Mouse (Mus musculus): ENCODE measurements at regions not wholly inside any gene's neighbourhood (a gene's known extent, or its start where the extent isn't known, plus 50 kb on each side); places are given as distances from the start of the nearest gene placed in this dataset.

DNA sequence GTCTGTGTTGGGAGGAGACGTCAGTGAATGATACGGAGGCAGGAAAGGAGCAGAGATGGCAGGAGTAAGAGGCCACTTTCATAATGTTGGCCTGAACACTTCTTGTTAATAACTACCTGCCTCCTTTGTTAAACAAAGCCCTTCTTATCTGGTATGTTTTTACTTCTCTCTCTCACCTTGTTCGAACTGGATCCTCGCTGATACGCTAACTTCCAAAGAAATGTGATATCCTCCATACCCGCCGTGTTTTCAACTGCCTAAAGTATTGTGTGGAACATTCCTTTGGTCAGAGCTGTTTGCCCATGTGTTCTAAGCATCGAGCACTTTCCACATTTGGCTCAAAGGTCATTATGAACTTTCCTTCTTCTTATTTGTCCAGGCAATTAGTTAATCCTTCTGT lies 887.8 kb upstream of the Lrrc6 start:
- no peak overlapping the region for H3K4me2 ChIP-seq
- WGBS = 73% methylated on average over 8 of the region's 8 CpGs

DNA sequence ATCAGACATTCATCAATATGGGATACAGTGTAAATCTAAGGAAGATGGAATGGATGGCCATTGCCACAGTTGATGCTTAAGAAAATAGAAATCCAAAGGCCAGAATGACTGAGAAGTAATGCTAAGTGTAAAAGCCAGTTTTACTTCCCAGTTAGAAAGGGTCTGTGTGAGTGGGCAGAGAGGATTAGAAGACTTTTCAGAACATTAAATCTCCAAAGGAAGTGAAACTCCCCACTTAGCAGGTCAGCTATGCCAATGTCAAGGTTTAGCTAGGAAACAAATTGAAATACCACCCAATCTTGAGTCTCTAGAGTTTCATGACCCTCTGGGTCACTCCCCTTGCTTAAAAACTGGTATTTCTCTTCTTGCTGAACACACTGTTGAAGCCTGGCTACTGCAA lies 886.2 kb upstream of the Lrrc6 start:
- no peak overlapping the region for H3K4me3 ChIP-seq
- no peaks in the 10 kb centered on the region for H3K36me3 ChIP-seq
- no peak overlapping the region for H3K27ac ChIP-seq (ENCODE audit: poor library complexity, severe bottlenecking)
- no peak overlapping the region for H3K4me2 ChIP-seq
- no peak overlapping the region for H3K9ac ChIP-seq
- ATAC-seq (ENCODE audit: insufficient number of reproducible peaks, low FRiP score) = no peak
- no peaks in the 10 kb centered on the region for H3K9me3 ChIP-seq (replicated peaks)
- no peaks in the 10 kb centered on the region for H3K4me1 ChIP-seq (replicated peaks)
- no peaks in the 10 kb centered on the region for H3K27me3 ChIP-seq (replicated peaks)

More for the DNA sequence above, 887.8 kb upstream of the Lrrc6 start:
- Histone ChIP-seq H3K4me1 (replicated peaks) (no peaks in the 10 kb centered on the region), H3K9ac (no peak overlapping the region), H3K27ac (ENCODE audit: poor library complexity, severe bottlenecking) (no peak overlapping the region), H3K4me3 (no peak overlapping the region), H3K9me3 (replicated peaks) (no peaks in the 10 kb centered on the region), H3K36me3 (no peaks in the 10 kb centered on the region), H3K27me3 (replicated peaks) (no peaks in the 10 kb centered on the region)
- ATAC-seq (ENCODE audit: insufficient number of reproducible peaks, low FRiP score) = no peak

DNA sequence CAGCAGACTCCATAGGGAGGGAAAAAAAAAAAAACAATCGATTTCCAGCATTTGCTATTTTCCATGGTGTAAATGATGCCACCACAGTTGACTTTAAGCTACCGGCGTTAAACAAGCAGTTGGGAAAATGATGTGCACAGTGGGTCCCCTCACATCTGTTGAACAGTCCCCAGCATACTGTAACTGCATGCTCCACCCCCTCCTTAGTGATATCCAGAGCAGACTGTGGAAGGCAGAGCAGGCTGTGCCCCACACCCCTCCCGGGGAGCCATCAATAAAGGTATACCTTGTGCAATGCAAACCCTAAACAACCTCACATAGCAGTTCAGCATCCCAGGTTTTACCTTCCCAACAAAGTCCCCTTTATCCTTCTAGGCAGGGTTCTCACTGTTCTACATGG lies 872.9 kb upstream of the Lrrc6 start:
- no peaks in the 10 kb centered on the region; the same call in 1 of the 2 replicates for H3K9me3 ChIP-seq (replicated peaks)
- 84% methylated on average over 4 of the region's 4 CpGs for WGBS
- no peak overlapping the region for H3K27ac ChIP-seq (ENCODE audit: poor library complexity, severe bottlenecking)
- H3K4me3 ChIP-seq = no peak overlapping the region
- no peaks in the 10 kb centered on the region for H3K27me3 ChIP-seq (replicated peaks)
- ATAC-seq (ENCODE audit: insufficient number of reproducible peaks, low FRiP score) = no peak
- no peaks in the 10 kb centered on the region for H3K4me1 ChIP-seq (replicated peaks)
- no peak overlapping the region for H3K4me2 ChIP-seq
- H3K36me3 ChIP-seq = no peaks in the 10 kb centered on the region
- no peak overlapping the region for H3K9ac ChIP-seq

DNA sequence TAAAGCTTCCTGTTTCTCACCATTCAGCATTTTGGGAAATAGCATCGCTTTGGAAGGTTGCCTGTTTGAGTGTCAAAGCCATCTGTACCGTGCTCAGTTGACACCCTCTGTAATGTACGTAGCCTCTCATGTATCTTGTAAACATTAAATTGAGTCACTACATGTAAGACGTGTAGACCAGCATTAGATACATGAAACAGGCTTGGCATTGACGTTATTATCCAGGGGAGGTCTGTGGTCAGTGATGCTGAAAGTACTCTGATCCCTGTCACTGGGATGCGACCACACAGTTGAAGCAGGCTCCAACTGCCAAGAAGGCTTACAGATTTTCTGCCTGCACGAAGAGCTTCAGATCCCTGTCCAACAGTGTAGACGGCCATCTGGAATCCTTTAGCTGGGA lies 872.3 kb upstream of the Lrrc6 start:
- H3K4me2 ChIP-seq = no peak overlapping the region
- no peak overlapping the region for H3K27ac ChIP-seq (ENCODE audit: poor library complexity, severe bottlenecking)
- no peaks in the 10 kb centered on the region for H3K4me1 ChIP-seq (replicated peaks)
- no peak overlapping the region for H3K9ac ChIP-seq
- H3K4me3 ChIP-seq = no peak overlapping the region
- no peaks in the 10 kb centered on the region for H3K36me3 ChIP-seq
- WGBS = 70% methylated on average over 8 of the region's 8 CpGs
- no peaks in the 10 kb centered on the region; the same call in 1 of the 2 replicates for H3K9me3 ChIP-seq (replicated peaks)
- no peak for ATAC-seq (ENCODE audit: insufficient number of reproducible peaks, low FRiP score)
- no peaks in the 10 kb centered on the region for H3K27me3 ChIP-seq (replicated peaks)

DNA sequence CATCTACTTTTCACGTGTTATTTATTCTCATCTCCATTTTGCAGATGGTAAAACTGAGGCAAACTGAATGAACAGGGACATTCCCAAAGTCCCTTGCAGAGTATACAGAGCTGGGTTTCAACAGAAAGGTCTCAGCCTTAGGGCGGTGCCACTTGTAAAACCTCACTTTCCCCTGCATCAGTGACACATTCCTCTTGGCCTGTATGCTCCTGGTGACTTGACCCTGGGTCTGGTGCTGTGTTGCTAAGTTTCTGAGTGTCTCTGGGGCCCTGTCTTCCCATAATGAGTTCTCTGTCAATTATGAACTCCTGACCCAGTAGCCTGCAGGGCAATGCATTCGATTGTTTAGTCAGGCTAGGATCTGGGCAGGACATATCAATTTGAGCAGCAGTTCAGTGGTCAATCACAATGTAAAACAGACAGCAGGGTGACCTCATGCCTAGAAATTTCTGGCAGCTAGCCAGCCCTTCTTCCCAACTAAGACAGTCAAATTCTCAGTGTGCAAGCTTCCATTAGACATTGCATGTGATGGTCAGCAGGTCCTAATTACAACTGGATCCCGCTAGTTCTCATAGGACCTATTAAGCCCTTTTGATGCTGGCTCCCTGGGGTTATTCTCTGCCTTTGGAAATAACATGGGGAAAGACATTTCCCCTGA lies 863.5 kb upstream of the Lrrc6 start:
- Histone ChIP-seq H3K4me1 (replicated peaks) (peaks cover 19% of the 10 kb centered on the region), H3K27me3 (replicated peaks) (no peaks in the 10 kb centered on the region), H3K36me3 (no peaks in the 10 kb centered on the region), H3K27ac (ENCODE audit: poor library complexity, severe bottlenecking) (no peak overlapping the region), H3K4me2 (no peak overlapping the region), H3K4me3 (no peak overlapping the region), H3K9ac (no peak overlapping the region), H3K9me3 (replicated peaks) (no peaks in the 10 kb centered on the region; the same call in 1 of the 2 replicates)
- ATAC-seq (ENCODE audit: insufficient number of reproducible peaks, low FRiP score) = no peak
- WGBS = 61% methylated on average over 4 of the region's 4 CpGs

DNA sequence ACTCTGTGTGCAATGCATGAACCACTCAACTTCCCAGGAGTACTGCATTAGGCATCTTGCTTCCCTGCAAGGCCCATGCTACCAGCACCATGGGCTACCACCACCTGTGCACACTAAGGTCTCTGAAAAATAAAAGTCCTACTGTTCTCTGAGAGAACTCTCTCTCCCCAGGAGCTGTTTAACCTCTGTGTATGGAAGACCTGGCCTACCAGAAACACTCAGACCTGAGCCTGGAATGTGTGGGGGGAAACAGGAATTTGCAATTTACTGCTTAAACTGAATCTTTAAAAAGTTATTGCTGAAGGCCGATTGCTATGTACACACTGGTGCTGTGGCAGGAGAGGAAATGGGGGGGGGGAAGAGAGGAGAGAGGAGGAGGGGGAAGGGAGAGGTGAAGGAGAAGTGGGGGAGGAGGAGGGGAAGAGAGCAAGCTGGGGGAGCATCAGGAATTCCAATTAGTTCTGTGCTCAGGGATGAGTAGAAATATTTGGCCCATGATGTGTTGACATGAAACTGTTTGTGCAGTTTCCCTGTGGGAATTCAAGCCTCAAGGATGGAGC lies 860.4 kb upstream of the Lrrc6 start:
- no peaks in the 10 kb centered on the region for H3K27me3 ChIP-seq (replicated peaks)
- no peak; the same call in 1 of the 2 replicates for ATAC-seq (ENCODE audit: insufficient number of reproducible peaks, low FRiP score)
- no peaks in the 10 kb centered on the region for H3K36me3 ChIP-seq
- no peaks in the 10 kb centered on the region; the same call in 1 of the 2 replicates for H3K9me3 ChIP-seq (replicated peaks)
- peaks cover 19% of the 10 kb centered on the region for H3K4me1 ChIP-seq (replicated peaks)
- H3K4me2 ChIP-seq = no peak overlapping the region
- H3K4me3 ChIP-seq = no peak overlapping the region
- no peak overlapping the region for H3K27ac ChIP-seq (ENCODE audit: poor library complexity, severe bottlenecking)
- WGBS = 17% methylated on average over 1 of the region's 1 CpGs
- no peak overlapping the region for H3K9ac ChIP-seq

DNA sequence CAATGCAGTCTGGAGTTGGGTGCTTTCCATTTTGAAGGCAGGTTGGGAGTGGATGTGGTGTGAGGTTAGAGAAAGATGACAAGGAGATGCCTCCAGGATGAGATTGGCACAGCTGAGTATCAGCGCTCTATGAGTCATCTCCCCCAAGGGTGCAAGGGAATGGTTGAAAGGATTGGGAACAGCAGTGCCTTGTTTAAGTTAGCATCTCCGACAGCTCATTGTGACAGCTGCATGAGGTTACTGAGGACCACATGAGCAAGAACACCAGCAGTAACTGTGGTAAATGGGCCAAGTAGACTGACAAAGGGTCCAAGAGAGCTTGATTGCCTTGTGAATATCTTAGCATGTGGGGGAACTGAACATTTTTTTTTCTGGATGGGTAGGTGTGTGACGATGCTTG lies 857.2 kb upstream of the Lrrc6 start:
- no peak overlapping the region for H3K27ac ChIP-seq (ENCODE audit: poor library complexity, severe bottlenecking)
- 82% methylated on average over 3 of the region's 3 CpGs for WGBS
- ATAC-seq (ENCODE audit: insufficient number of reproducible peaks, low FRiP score) = no peak
- H3K36me3 ChIP-seq = no peaks in the 10 kb centered on the region
- no peak overlapping the region for H3K4me3 ChIP-seq
- no peak overlapping the region for H3K4me2 ChIP-seq
- H3K27me3 ChIP-seq (replicated peaks) = no peaks in the 10 kb centered on the region
- H3K4me1 ChIP-seq (replicated peaks) = peaks cover 12% of the 10 kb centered on the region
- H3K9ac ChIP-seq = no peak overlapping the region
- no peaks in the 10 kb centered on the region for H3K9me3 ChIP-seq (replicated peaks)

DNA sequence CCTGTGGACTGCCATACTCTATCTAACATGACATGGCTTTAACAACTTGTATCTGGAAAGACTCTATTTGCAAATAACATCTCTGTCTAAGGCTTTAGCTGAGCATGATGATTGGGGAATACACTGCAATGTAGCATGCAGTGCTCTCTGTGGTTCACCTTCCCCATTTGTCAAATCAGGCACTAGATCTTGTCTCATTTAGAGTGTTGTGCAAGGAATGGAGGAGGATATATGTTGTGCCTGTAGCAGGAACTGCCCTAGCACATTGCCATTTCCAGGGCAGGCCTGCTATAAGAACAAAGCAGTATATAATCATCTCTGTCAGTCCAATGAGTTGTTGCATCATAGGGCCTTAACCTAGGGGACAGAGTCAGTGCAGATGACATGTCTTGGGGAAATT lies 854.6 kb upstream of the Lrrc6 start:
- no peaks in the 10 kb centered on the region for H3K36me3 ChIP-seq
- no peaks in the 10 kb centered on the region for H3K27me3 ChIP-seq (replicated peaks)
- no peaks in the 10 kb centered on the region for H3K4me1 ChIP-seq (replicated peaks)
- no peaks in the 10 kb centered on the region for H3K9me3 ChIP-seq (replicated peaks)
- H3K4me3 ChIP-seq = no peak overlapping the region
- no peak overlapping the region for H3K27ac ChIP-seq (ENCODE audit: poor library complexity, severe bottlenecking)
- no peak overlapping the region for H3K4me2 ChIP-seq
- ATAC-seq (ENCODE audit: insufficient number of reproducible peaks, low FRiP score) = no peak
- H3K9ac ChIP-seq = no peak overlapping the region

DNA sequence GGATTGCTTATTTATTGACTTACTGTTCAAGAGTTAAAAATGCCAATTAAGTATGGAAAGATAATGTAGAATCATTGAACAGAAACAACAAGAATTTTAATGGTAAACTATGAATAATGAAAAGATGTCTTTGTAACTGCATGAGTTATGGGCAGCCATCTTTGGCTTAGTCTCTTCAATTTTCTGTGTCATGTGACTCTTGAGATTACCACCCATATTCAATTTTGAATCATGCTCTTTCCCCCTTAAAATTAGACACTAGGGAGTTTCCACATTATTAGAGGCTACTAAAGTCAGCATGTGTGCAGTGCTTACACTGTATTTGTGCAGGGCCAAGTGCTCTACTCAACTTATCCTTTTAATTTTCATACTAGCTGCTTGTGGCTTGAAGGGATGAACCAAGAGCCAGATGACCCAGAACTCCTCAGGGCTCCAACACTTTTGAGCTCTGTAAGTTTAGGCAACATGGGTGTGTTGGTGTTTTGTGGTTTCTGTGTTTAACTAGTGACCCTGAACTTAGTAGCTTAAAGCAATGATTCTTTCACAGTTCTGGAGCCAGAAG lies 854.0 kb upstream of the Lrrc6 start:
- H3K27me3 ChIP-seq (replicated peaks) = no peaks in the 10 kb centered on the region
- H3K36me3 ChIP-seq = no peaks in the 10 kb centered on the region
- no peak overlapping the region for H3K4me3 ChIP-seq
- H3K4me2 ChIP-seq = no peak overlapping the region
- no peaks in the 10 kb centered on the region for H3K9me3 ChIP-seq (replicated peaks)
- no peak overlapping the region for H3K27ac ChIP-seq (ENCODE audit: poor library complexity, severe bottlenecking)
- H3K9ac ChIP-seq = no peak overlapping the region
- no peak for ATAC-seq (ENCODE audit: insufficient number of reproducible peaks, low FRiP score)
- H3K4me1 ChIP-seq (replicated peaks) = no peaks in the 10 kb centered on the region

DNA sequence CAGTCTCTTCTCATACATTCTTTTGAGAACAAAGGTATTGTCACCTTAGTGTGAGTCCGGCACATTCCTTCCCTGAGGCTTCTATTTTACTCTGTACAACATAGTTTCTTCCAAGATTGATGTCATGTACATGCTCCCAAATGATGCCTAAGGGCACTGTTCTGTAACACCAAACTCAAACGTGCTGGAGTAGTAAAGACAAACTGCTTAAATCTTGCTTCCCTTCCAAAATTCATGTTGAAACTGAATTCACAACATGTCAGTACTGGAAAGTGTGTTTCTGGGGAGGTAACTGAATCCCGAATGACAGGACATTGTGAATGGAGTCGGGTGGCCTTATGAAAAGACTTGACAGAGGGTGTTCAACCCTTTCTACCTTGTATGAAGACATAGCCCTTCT lies 848.8 kb upstream of the Lrrc6 start:
- no peaks in the 10 kb centered on the region for H3K27me3 ChIP-seq (replicated peaks)
- H3K9ac ChIP-seq = no peak overlapping the region
- H3K36me3 ChIP-seq = no peaks in the 10 kb centered on the region
- no peak overlapping the region for H3K27ac ChIP-seq (ENCODE audit: poor library complexity, severe bottlenecking)
- H3K4me3 ChIP-seq = no peak overlapping the region
- no peaks in the 10 kb centered on the region for H3K9me3 ChIP-seq (replicated peaks)
- no peaks in the 10 kb centered on the region for H3K4me1 ChIP-seq (replicated peaks)
- ATAC-seq (ENCODE audit: insufficient number of reproducible peaks, low FRiP score) = no peak
- 80% methylated on average over 4 of the region's 4 CpGs for WGBS
- no peak overlapping the region for H3K4me2 ChIP-seq

DNA sequence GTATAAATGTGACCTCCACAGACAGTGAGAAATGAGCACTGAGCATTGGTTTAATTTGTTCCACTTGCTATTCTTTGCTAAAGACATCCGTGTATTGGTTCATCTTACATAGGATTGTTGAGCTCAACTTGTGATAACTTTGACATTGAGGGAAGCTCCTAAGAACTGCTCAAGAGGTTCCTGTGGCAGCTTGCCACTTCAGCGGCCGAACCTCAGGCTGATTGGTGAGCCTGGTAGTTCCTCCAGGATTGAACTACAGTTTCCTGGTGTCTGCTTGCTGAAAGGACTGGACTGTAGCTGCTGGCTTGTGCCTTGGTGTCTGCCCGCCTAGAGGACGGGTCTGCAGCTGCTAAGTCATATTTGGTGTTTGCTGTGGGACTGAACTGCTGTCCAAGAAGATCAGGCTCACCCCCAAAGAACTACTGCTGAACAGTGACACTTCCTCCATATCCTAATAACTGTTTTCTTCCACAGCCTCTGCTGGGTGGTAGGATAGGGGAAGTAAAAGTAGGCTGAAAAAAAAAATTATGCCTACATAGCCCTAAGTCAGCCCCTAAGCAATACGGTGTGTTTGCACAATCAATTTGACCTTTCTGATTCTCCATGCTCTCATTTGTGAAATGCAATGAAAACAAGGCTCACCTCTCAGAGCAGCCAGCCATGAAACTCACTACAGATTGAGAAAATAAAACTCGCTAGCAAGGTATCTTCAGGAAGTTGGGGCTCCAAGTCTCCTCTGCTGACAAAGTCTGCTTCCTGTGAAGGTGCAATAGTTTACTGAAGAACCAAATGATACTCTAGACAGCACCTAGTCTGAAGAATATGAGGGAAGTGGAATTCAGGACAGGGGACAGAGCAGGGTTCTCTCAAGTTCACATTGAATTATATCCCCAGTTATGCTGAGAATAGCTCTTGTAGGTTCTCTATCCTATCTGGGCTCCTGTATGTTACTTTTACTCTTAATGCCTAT lies 844.8 kb upstream of the Lrrc6 start:
- Histone ChIP-seq H3K4me3 (no peak overlapping the region), H3K4me2 (no peak overlapping the region), H3K27ac (ENCODE audit: poor library complexity, severe bottlenecking) (no peak overlapping the region), H3K4me1 (replicated peaks) (no peaks in the 10 kb centered on the region), H3K36me3 (no peaks in the 10 kb centered on the region), H3K27me3 (replicated peaks) (no peaks in the 10 kb centered on the region), H3K9me3 (replicated peaks) (no peaks in the 10 kb centered on the region), H3K9ac (no peak overlapping the region)
- ATAC-seq (ENCODE audit: insufficient number of reproducible peaks, low FRiP score) = no peak
- 71% methylated on average over 7 of the region's 7 CpGs for WGBS

Measured in heart, embryonic 12.5 days (tissue).